Mouse (Mus musculus) bone marrow, adult 2 months (tissue): ENCODE results near the gene 9530068E07Rik.

Source experiments
- CTCF ChIP-seq: fragments of 200-500 bp; IDR thresholded peaks from 2 replicates; pipeline ENCODE4 v1.5.1; 2011; ENCODE audit warnings: low read length, control low read depth; ENCODE audit not compliant: control insufficient read depth, insufficient read depth
- POLR2A ChIP-seq: fragments of 200-500 bp; IDR thresholded peaks from 2 replicates; pipeline ENCODE4 v1.6.1; 2011; ENCODE audit warnings: low read depth, mild to moderate bottlenecking, control low read depth, low read length, borderline replicate concordance; ENCODE audit not compliant: control insufficient read depth

GRCm38 (mm10) chr11:52431594-52431993 lies 35.4 kb downstream of the 9530068E07Rik start:
- TF ChIP-seq POLR2A (no peak), CTCF (no peak)
